Mouse (Mus musculus): ENCODE results near the gene Gm45844.
"Not testable (repeated sequence)": the region's sequence is repeated elsewhere in the genome, so short reads cannot be mapped to it uniquely, and the experiment has no call there.

Gene Gm45844

DNA sequence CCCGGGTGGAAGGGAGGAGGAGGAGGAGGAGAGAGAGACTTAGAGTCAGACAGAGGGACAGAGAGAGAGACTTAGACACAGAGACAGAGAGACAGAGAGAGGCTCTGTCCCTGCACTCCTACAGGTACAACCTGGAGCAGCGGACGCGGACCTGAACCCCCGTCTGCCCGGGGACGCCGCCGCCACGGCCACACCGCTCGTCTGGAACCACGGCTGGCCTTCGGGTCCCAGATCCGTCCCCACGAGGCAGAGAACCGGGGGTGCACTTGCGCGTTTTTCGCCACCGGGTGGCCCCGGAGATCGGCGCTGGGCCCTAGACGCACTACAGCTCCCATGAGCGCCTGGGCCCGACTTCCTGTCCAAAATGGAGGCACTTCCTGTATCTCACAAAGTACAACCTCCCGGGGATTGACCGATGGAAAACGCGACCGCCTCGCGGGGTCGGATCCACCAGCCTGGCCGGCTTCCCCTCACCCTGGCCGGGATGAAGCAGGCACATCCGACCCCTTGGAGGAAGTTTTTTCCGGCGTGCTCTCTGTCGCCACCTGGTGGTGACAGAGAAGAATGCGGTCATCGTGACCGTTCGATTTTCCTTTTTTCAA lies at the start of gene Gm45844:
TSS of gene Gm45844 (minus strand) at position 324 of the 602 bp plus-strand sequence.
- not testable (repeated sequence) for H3K36me3 ChIP-seq (ENCODE audit: insufficient read depth, low read length); H3K27me3 ChIP-seq (ENCODE audit: insufficient read depth, low read length); H3K4me1 ChIP-seq (replicated peaks; ENCODE audit: low read depth, low read length)
- TF ChIP-seq CTCF (conservative IDR thresholded peaks at IDR 0.05; ENCODE audit: low read length), result peak; percentile 43
- Histone ChIP-seq H3K4me3 (replicated peaks; ENCODE audit: low read length) (peak within 1 kb of the TSS; percentile 57), H3K9me3 (ENCODE audit: low read length) (peaks cover 50% of the 10 kb centered on the region)

DNA sequence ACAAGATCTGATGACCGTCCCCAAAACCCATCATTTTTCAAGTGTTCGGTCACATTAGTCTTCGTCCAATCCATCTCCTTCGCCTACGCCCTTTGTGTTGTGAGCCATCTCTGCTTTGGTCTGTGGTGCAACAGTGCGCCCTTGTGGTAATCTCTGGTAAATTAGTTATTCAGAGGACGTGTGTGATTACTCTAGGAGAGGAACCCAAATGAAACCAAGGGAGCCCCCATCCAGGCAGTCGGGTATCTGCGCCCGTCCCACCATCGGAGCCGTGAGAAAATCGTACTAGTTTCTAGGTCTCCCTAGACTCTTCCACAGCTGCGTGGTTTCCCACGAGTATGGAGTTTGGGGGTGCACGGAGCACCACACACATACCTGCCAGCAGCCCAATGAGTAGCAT lies 17.5 kb upstream of the Gm45844 start:
- H3K27me3 ChIP-seq (ENCODE audit: insufficient read depth, low read length), result peaks cover 23% of the 10 kb centered on the region
- no peak overlapping the region for H3K4me3 ChIP-seq (replicated peaks; ENCODE audit: low read length)
- peaks cover 19% of the 10 kb centered on the region for H3K4me1 ChIP-seq (replicated peaks; ENCODE audit: low read depth, low read length)
- TF ChIP-seq CTCF (conservative IDR thresholded peaks at IDR 0.05; ENCODE audit: low read length) (peak; percentile 46), POU5F1 (IDR thresholded peaks at IDR 0.05; ENCODE audit: borderline replicate concordance, low read length) (no peak)
- H3K9me3 ChIP-seq (ENCODE audit: low read length), result peaks cover 5% of the 10 kb centered on the region
- no peaks in the 10 kb centered on the region for H3K36me3 ChIP-seq (ENCODE audit: insufficient read depth, low read length)

DNA sequence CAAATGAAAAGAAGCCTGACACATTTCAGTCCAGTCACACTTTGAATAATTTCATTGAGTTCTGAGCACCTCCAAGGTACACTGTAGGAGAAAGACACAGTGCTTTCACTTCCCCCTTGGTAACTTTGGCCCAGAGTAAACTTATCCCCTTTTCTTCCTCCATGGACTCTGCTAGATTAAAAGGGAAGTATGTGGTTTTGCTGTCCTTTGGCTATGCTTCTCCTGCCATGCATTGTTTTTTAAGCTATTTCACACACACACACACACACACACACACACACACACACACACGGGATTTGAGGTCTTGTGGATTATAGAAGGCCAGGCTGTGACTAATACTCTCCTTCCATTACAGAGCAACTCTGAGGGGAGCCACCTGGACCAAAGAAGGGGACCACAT lies 3.3 kb upstream of the Gm45844 start:
- no peak overlapping the region for H3K4me3 ChIP-seq (replicated peaks; ENCODE audit: low read length)
- H3K27me3 ChIP-seq (ENCODE audit: insufficient read depth, low read length), result no peaks in the 10 kb centered on the region
- peaks cover 60% of the 10 kb centered on the region for H3K9me3 ChIP-seq (ENCODE audit: low read length)
- TF ChIP-seq POU5F1 (IDR thresholded peaks at IDR 0.05; ENCODE audit: borderline replicate concordance, low read length), result no peak
- TF ChIP-seq CTCF (conservative IDR thresholded peaks at IDR 0.05; ENCODE audit: low read length), result no peak
- TF ChIP-seq NANOG (IDR thresholded peaks at IDR 0.05; ENCODE audit: borderline replicate concordance, low read length), result no peak
- peaks cover 3% of the 10 kb centered on the region; the same call in 1 of the 2 replicates for H3K36me3 ChIP-seq (ENCODE audit: insufficient read depth, low read length)
- H3K4me1 ChIP-seq (replicated peaks; ENCODE audit: low read depth, low read length), result no peaks in the 10 kb centered on the region

DNA sequence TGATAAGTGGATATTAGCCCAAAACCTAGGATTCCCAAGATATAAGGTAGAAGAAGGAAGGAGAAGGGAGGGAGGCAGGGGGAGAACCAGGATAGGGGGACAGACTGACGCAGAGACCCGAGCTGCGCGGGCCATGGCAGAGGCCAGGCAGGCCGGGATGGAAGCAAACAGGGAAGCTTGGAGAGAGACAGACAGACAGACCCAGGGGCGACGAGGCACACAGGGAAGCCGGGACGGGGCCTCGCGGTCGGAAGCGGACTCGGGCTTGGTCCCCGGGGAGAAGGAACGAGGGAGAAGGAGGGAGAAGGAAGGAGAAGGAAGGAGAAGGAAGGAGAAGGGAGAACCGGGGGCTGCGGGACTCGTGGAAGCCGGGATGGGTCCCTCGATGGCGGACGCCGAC lies 533 bp downstream of the Gm45844 start:
- Histone ChIP-seq H3K4me3 (replicated peaks; ENCODE audit: low read length) (peak overlapping the region; percentile 57; the same call in 1 of the 2 replicates), H3K9me3 (ENCODE audit: low read length) (peaks cover 45% of the 10 kb centered on the region)
- not testable (repeated sequence) for H3K27me3 ChIP-seq (ENCODE audit: insufficient read depth, low read length); H3K36me3 ChIP-seq (ENCODE audit: insufficient read depth, low read length); H3K4me1 ChIP-seq (replicated peaks; ENCODE audit: low read depth, low read length)

DNA sequence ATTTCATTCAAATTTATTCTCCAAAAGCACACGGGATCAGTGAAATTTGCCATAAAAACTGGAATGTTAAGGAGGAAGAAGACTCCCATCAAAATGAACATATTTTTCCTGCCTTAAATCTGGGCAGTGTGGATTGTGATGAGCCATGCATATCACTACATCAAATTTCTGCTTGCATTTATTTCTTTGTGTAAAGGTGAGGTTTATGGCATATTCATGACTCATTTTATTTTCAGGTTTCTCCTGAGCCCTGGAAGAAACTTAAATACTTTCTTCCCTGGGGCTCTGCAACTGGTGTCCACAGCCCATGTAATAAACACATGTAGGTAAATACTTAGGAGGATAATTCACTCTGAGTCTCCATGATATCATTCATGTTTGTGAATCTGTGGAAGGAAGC lies 30.9 kb downstream of the Gm45844 start, which contains the start of gene Vmn2r29:
TSS of gene Vmn2r29 (minus strand) at position 101 of the 400 bp plus-strand sequence.
- not testable (repeated sequence) for H3K27me3 ChIP-seq (ENCODE audit: insufficient read depth, low read length); H3K9me3 ChIP-seq (ENCODE audit: low read length); H3K36me3 ChIP-seq (ENCODE audit: insufficient read depth, low read length); H3K4me3 ChIP-seq (replicated peaks; ENCODE audit: low read length); H3K4me1 ChIP-seq (replicated peaks; ENCODE audit: low read depth, low read length)

DNA sequence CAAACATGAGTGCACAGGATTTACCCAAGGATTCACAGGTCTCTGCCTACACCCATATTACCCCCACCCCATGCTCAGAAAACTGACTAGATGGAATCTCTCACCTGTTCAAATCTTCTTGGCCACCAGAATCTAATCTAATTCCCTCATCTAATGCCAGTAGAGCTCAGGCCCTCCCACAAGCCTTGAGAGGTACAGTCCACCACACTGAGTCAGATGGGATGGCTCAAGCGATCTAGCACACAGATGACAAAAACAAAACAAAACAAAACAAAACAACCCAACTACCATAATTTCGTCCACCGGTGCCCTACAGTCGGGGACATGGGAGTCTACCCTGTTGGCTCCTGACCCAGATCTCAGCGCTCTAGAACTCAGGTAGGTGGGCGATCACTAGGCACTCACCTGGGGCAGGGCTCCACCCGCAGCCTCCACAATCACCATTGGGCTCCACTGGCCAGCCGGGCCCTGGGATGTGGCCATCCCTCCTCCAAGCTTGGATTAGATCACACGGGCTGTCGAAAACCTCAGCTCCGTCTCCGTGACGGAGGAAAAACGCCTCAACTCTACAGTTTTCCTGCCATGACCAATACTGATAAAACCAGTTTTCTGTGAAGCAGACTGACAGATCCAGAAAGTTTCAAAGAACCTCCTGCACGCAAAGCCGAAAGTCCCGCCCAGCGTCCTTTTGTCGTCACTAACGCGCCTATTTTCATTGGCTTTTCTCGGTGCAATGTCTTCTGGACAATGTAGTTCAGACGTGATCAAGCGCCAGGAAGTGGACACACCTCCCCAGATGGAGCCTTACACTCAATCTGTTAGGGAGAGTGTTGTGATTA lies 68.6 kb downstream of the Gm45844 start, which contains the start of gene Zfp772:
TSS of gene Zfp772 (minus strand) at position 686 of the 839 bp plus-strand sequence.
- Histone ChIP-seq H3K36me3 (ENCODE audit: insufficient read depth, low read length) (peaks cover 16% of the 10 kb centered on the region), H3K4me3 (replicated peaks; ENCODE audit: low read length) (peak within 1 kb of the TSS; percentile 82)
- H3K27me3 ChIP-seq (ENCODE audit: insufficient read depth, low read length); H3K4me1 ChIP-seq (replicated peaks; ENCODE audit: low read depth, low read length); H3K9me3 ChIP-seq (ENCODE audit: low read length): not testable (repeated sequence)

DNA sequence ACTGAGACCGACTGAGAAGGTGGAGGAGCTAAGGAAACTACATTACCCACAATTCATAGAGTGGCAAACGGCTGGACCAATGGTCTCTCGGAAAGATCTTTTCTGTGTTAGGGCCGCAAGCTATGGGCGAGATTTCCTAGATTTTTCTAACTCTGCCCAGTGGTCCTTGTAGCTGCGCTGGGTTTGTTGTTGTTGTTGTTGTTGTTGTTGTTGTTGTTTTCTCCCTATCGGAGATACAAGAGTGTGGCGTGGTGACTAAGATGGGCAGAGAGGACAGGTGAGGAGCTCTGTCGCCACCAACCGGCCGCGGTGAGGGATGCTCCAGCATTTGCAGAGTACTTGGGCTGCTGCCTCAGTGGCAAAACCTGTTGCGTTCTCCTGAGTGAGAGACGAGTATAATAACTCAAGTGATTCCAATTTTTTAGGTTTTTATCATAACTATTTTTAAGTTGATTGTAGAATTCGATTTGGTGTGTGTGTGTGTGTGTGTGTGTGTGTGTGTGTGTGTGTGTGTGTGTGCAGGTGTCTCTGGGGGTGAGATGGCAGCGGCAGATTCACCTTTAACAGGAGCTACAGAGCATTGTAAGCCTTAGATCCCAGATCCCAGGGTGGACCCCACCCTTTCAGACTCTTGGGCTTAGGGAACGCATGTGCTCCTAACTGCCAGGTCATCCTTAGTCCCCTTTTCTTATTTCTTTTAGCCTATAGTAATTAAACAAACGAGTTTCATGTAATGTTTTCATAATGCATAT lies 89.7 kb downstream of the Gm45844 start:
- Histone ChIP-seq H3K4me3 (replicated peaks; ENCODE audit: low read length) (peak overlapping the region; percentile 78), H3K27me3 (ENCODE audit: insufficient read depth, low read length) (no peaks in the 10 kb centered on the region), H3K4me1 (replicated peaks; ENCODE audit: low read depth, low read length) (peaks cover 7% of the 10 kb centered on the region; the same call in 1 of the 2 replicates), H3K9me3 (ENCODE audit: low read length) (no peaks in the 10 kb centered on the region), H3K36me3 (ENCODE audit: insufficient read depth, low read length) (0 out of 2 replicates have a peak, but pooled peaks cover 3% of the 10 kb centered on the region)
- TF ChIP-seq CTCF (conservative IDR thresholded peaks at IDR 0.05; ENCODE audit: low read length), result peak; percentile 36
- TF ChIP-seq NANOG (IDR thresholded peaks at IDR 0.05; ENCODE audit: borderline replicate concordance, low read length), result no peak

DNA sequence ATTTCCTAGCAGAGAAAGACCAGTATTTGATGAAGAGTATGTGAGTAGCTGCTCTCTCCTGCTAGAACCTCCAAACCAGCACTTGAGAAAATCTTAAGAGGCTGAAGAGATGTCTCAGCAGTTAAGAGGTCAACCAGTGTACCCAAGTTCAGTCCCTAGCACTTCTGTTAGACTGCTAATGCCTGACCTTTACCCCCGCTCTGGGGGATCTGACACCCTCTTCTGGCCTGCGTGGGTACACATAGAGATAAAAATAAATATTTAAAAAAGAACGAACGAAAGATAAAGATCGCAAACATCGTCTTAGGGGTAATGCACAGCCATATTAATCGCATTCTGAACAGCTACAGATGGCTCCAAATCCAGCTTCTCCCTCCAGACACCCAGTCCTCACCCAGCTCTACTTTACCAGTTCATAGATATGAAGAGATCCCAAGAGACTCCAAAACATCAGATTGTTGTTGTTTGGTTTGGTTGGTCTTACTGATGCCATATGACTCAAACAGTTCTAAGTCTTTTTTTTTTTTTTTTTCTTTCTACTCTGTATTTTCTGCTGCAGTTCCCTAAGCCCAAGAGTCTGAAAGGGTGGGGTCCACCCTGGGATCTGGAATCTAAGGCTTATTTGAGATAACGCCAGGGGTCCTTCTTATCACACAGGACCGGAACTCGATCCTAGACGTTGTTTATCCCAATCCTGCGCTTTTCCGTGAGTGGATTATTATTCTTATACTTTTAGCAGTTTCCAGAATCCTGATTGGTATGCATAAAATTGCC lies 90.5 kb downstream of the Gm45844 start:
- TF ChIP-seq NANOG (IDR thresholded peaks at IDR 0.05; ENCODE audit: borderline replicate concordance, low read length) (no peak), POU5F1 (IDR thresholded peaks at IDR 0.05; ENCODE audit: borderline replicate concordance, low read length) (no peak), CTCF (conservative IDR thresholded peaks at IDR 0.05; ENCODE audit: low read length) (no peak)
- peak overlapping the region; percentile 78 for H3K4me3 ChIP-seq (replicated peaks; ENCODE audit: low read length)

More for the DNA sequence above, 90.5 kb downstream of the Gm45844 start:
- Histone ChIP-seq H3K27me3 (ENCODE audit: insufficient read depth, low read length) (no peaks in the 10 kb centered on the region), H3K4me1 (replicated peaks; ENCODE audit: low read depth, low read length) (peaks cover 7% of the 10 kb centered on the region; the same call in 1 of the 2 replicates), H3K9me3 (ENCODE audit: low read length) (no peaks in the 10 kb centered on the region), H3K36me3 (ENCODE audit: insufficient read depth, low read length) (peaks cover 10% of the 10 kb centered on the region)
